Mouse (Mus musculus) layer of hippocampus, adult 18-20 months (tissue): ENCODE results near the gene Gm10273. TPM values are rescaled to one million over a fixed set of nuclear protein-coding genes. Genes with fewer than 3 reads are reported as not detected.
"Not testable (repeated sequence)": the region's sequence is repeated elsewhere in the genome, so short reads cannot be mapped to it uniquely, and the experiment has no call there.

ENCODE experiments used
- DNase-seq, 2 experiments: peaks; one replicate each; pipeline ENCODE4 v3.0.0; 2022; ENCODE audit warnings: low spot score in 2 of 2
- long read RNA-seq: library from polyadenylated mRNA; stranded (forward); transcript quantifications from one replicate; pipeline ENCODE4 v2.0.0, GENCODE M21; 2021
- total RNA-seq, 2 experiments: library from RNA; stranded (reverse); gene quantifications; 2 replicates each; pipeline ENCODE4 v1.2.3; 2021

Gm10273 gene
- 10 to 100 TPM; 32.2 to 36.8 TPM for total RNA-seq
- long read RNA-seq, partial matches to known transcripts = 0 of 1 reads
- long read RNA-seq, other reads (novel, unspliced or antisense) = 0 of 1 reads

DNA sequence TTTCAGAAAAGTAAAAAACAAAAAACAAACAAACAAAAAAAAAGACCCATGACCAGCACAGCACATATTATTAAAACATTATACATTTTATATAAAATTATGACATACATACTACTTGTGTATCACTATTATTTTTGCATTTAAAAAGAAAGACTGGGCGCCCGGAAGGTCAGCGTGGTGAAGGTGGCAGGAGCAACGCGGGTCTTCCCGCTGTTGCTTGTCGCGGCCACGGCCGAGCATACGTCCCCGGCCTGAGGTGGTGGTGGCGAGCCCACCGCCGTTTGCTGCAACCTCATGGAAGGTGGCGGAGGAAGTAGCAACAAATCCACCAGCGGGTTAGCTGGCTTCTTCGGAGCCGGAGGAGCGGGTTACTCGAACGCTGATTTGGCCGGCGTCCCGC lies at the start of gene Gm10273:
TSS of gene Gm10273 (plus strand) at position 172 of the 400 bp plus-strand sequence.
- not testable (repeated sequence) for DNase-seq

DNA sequence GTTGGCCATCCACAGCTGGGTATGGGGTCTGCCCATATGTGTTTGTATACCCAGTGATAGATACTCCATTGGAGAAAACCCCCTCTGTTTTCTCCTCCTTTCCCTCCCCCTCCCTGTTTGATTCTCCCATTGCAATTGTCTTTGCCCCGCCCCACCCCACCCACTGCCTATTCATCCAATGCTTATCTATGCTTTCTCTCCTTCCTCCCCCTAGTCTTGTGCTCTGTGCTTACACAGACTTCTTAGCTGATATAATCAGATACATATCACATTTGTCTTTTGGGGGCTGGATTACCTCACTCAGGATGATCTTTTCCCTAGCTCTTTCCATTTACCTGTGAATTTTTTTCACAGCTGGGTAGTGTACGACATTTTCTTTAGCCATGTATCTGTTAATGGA lies 48.9 kb upstream of the Gm10273 start:
- DNase-seq = no peak

DNA sequence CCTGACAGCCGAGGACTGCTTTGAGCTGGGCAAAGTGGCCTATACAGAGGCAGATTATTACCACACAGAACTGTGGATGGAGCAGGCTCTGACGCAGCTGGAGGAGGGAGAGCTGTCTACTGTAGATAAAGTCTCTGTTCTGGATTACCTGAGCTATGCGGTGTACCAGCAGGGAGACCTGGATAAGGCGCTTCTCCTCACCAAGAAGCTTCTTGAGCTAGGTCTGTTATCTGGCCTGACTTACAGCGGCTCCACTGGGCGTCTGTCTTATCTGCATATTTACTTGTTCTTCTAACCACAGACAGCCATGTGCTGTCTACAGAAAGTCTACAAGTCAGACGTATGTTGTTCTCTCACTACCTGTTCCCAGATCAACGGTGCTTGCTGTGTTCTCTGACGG lies 47.2 kb upstream of the Gm10273 start:
- DNase-seq = no peak

DNA sequence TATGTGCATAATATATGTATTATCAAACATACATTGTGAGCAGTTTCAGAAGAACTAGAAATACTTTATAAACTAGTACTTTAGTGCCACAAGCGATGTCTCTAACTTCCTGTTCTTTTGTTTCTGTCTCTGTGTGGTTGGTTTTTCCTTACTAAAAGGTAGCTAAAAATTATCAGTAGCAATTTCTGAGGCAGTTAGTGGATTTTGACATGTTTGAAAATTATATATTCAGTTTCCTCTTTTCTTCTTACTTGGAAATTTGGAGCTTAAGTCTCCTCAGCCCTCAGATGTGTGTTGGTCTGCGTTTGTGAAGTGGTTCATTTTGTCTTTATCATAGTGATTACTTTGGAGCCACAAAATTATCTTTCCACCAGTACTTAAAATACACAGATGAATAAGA lies 45.9 kb upstream of the Gm10273 start:
- no peak for DNase-seq

DNA sequence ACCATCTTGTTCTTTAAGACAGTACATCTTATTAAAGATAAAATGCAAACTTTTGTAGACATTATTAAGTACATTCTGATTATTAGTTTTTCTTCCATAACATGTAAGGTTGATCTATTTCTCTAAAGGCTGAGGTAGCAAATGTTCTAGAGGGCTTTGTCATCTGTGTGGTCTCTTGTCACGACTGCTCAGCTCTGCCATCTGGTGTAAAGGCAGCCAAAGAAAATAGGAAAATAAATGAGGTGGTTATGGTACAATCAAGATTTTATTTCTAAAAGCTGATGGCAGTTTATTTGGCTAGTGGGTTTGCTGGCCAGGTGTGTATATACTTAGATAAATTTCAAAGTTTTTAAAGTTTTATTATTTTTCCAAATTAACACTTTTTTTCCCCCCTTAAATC lies 42.4 kb upstream of the Gm10273 start:
- DNase-seq = peak in 1 of 2 experiments; percentile 32

DNA sequence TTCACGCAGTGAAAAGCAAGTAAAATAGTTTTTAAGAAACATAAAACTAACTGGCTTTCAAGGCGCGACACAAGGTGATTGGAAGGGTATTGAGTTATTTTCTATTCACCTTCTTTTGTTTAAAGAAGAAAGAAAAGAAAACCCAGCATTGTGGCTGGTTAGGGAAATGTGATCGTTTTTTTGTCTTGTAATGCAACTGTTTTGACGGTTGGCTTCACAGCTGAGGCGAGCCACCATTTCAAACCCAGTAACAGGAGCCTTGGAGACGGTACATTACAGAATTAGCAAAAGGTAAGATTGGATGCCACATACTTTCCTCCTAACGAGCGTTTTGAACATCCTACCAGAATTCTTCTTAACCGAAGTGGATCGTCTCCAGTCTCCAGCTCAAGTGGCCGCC lies 41.3 kb upstream of the Gm10273 start:
- no peak for DNase-seq

DNA sequence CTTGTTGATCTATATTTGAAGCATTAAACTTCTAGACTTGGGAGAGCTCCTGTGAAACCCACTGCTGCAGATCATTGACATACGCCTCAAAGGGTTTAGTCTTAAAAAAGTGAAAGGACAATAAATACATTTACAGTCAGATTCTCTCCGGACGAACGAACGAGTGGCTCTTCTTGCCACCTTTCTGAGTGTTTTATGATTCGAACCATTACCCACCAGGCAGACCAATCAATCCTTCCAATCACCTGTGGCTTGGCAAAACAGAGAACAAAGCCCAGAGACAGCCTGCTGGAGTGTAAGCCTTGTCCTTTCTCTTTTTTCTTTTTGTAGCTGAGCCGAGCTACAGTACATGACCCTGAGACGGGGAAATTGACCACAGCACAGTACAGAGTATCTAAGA lies 40.4 kb upstream of the Gm10273 start:
- DNase-seq = no peak

DNA sequence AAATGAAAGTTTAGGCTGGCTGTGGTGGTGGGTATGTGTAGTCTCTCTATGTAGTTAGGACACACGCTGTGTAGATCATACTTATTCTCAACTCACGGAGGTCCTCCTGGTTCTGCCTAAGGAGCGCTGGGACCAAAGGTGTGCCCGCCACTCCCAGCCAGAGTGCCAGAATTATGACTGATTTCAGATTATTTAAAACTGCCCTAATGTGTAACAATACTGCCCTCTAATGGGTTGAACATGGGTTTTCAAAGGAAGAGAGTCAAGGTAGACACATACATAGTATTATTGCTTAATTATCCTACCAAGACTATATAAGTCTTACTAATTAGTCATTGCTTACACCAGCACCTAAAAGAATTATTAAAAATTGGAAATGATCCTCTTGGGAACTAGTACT lies 36.7 kb upstream of the Gm10273 start:
- DNase-seq = no peak

DNA sequence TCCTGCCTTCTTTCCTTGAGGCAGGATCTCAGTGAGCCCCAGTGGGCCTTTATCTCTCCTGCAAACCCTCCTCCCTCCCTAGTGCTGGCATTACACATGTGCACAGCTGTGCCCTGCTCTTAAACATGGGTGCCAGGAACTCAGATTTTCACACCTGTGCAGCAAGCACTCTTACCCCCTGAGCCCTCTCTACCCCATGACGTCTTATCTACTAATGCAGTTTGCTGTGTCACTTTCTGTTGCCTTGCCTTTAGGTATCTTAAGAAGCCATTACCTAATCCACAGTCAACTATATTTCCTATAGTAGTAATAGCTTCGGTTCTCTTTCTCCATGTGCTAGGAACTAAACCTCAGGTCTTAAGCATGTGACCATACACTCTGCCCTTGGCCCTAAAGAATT lies 32.2 kb upstream of the Gm10273 start:
- DNase-seq = no peak

DNA sequence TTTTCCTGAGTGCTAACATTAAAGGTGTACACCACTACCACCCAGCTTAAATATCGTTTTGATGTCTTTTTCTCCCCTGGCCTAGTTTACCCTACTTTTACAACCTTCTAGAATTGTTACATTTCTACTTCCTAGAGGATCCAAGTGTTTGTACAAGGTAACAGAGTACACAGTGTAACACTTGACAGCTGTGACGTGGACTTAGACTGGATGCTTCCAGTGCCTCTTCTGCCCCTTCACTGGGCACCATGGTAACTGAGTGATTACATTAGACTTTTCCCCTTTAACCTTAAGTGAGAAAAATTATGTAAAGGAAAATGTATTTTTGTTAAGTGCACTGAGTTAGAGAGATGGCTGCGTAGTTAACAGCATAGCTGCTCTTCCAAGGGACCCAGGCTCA lies 30.9 kb upstream of the Gm10273 start:
- no peak for DNase-seq

DNA sequence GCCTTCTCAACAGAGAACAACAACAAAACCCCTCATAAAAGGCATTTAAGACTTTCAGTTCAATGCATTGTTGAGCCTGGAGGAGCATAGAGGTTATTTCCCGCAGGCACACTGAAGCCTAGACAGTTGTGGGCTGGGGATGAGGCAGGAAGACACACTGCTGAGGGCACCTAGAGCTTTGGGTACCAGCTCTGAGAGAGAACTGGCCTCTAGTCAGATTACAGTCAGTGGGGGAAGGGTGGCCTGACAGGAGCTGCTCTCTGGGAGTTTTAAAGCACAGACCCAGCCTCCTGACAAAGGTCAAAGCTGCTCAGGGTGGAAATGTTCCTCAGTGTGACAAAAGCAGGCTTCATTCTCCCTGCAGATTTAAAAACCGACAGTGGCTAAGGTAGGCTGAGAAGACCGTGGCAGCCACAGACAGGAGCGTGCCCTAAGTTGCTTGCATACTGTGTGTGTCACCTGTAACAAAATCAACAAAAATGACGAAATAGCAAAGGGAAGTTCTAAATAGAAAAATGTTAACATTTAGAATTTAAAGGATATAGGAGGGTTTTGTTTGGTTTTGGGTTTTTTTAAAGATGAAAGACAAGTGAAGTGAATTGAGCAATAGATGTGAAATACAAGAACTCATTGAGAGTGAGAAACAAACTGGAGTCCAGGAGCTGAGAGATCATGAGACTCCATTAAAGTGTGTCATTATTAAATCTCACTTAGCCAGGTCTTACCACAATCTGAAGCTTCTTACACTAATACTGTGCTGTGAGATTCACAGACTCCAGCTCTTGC lies 29.4 kb upstream of the Gm10273 start:
- no peak for DNase-seq

DNA sequence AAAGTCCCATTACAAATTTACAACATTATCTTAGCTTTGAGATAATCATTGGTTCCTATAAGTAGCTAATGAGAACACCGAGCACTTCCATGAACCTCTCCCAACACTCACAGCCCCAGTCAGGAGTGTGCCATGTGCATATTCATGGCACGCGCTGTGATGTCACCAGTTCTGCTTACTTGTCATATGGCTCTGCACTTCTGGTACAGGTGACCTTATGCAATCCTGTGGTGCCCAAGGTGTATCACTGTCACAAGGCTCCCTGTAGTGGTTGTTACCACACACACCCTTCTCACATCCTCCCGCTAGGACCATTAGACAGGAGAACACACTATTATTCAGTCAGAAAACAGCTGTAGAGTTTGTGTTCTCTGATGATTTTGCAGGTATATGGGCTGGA lies 28.7 kb upstream of the Gm10273 start:
- no peak for DNase-seq

DNA sequence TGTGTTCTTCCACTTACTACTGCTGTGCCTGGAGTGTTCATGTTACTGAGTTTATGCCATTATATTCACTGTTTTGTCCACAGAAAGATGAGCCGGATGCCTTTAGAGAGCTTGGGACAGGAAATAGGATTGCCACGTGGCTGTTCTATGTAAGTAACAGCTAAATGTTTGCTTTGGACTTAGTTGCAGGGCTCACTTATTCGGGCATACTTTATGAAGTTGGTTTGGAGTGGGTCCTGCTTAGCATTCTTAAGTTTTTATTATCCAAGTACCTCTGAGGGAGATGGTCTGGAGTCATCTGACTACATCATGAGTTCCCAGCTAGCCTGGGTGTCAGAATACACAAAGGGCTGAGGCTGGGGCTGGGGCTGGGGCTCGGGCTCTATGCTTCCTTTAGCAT lies 28.2 kb upstream of the Gm10273 start:
- no peak for DNase-seq

DNA sequence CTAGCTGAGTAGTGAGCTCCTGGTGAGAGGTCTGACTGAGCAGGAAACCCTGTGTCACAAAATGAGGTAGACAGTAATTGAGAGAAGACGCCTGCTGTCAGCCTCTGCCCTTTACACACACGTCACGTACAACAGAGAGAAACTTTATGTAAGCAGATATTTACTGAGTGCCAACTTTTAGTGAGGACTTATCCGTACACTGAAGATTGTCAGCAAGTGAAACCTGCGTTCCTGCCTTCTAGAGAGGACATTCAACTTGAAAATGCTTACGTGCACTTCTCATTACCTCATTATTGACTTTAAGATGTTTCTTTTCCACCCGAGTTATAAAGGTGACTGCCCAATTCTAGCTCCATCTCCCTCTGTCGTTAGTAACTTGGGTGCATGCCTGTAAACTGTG lies 26.7 kb upstream of the Gm10273 start:
- DNase-seq = no peak

DNA sequence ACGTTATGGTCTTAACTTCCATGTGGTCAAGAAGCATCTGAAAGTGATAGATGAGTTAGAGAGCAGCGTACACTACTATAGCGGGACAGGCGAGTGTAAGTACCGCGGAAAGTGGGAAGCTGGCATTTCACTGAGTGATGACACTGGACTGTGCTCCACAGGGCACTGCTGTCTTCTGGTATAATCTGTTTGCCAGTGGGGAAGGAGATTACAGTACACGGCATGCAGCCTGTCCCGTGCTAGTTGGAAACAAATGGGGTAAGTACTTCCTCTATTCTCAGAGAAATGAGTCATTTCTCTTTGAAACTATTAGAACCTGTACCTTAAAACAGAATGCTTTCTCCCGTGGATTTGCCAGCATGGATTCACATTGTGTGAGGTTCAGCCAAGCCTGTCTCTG lies 26.0 kb upstream of the Gm10273 start:
- no peak for DNase-seq

DNA sequence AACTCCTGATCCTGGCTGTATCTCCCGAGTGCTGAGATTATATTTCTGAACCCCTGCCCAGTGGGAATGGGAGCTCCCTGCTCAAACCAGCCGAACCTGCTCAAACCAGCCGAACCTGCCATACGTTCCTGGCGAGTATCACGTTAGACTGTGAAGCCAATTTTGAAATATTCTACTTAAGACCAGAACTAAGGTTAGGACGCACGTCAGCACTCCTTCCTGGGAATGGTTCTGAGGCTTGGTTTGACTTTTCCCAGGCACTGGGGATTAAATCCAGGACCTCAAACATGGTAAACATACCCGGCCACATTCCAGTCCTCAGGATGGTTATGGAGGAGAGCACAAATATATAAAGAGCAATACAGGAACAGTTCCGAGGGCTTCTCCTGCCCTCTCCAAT lies 17.5 kb upstream of the Gm10273 start:
- DNase-seq = no peak

DNA sequence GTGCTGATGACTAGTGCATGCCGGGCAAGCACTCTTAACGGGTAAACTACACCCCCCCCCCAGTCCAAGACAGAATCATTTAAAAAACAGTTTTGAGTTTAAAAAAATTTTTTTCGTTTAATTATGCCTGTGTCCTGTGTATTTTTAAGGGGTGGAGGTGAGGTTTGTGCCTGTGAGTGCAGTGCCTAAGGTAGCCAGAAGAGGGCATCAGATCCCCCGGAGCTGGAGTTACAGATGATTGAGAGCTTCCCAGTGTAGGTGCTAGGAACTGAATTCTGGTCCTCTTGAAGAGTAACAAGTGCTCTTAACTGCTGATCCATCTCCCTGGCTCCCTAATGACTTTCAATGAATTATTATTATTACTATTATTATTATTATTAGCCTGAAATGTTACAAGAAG lies 16.7 kb upstream of the Gm10273 start:
- DNase-seq = no peak

DNA sequence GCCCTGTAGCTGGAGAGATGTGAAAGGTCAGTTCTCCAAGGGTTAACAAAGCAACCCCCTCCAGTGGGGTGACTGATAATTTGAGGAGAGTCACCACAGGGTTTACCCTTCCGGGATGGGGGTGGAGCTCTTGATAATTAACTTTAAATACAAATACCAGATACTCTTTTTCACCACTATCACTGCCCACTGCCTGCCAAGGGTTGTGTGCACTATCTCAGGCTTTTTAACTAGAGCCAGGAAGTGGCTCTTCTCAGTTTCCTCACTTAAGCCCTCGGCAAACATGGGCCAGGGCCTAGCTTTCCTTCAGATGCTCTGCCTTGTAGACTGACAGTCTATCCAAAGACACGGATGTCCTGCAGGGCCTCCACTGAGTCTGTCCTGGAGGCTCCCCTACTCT lies 15.5 kb upstream of the Gm10273 start:
- DNase-seq = no peak

DNA sequence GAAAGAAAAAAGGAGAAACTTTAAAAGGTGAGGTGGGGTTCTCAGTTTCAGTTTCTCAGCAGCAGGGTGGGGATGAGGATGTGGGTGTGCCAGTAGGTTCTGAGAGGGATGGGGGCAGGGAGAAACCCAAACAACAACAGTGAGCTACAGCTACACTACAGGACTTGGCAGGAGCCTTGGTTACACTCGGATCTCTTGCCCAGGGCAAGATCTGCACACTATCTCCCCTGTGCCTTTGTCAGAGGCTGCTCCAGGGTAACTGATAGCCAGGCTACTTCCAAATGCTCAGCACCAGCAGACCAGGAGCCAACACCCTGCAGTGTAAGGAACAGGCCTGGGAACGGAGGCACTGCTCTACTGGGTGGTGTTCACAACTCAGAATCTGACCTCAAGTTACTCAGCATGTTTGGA lies 15.0 kb upstream of the Gm10273 start:
- DNase-seq = no peak

DNA sequence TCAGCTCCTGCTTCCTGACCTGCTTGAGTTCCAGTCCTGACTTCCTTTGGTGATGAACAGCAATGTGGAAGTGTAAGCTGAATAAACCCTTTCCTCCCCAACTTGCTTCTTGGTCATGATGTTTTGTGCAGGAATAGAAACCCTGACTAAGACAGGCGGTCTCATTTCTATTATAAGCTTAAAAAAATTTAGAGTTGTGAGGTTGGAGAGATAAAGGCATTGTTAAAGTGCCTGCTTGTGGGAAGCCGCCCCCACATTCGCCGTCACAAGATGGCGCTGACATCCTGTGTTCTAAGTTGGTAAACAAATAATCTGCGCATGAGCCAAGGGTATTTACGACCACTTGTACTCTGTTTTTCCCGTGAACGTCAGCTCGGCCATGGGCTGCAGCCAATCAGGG lies 13.9 kb upstream of the Gm10273 start:
- not testable (repeated sequence) for DNase-seq

DNA sequence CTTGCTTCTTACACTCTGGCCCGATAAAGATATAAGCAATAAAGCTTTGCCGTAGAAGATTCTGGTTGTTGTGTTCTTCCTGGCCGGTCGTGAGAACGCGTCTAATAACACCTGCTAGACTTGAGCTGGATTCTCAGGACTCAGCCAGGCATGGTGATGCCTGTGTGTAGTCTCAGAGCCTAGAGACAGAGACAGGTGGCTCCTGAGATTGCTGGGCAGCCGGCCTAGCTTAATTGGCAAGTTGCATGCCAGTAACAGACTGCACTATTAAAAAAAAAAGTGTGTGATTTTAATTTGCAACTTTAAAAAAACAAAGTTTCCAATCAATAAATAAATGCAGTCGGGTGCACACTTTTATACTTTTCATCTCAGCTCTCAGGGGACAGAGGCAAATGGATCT lies 8.5 kb upstream of the Gm10273 start:
- DNase-seq = peak; percentile 54 to 77

DNA sequence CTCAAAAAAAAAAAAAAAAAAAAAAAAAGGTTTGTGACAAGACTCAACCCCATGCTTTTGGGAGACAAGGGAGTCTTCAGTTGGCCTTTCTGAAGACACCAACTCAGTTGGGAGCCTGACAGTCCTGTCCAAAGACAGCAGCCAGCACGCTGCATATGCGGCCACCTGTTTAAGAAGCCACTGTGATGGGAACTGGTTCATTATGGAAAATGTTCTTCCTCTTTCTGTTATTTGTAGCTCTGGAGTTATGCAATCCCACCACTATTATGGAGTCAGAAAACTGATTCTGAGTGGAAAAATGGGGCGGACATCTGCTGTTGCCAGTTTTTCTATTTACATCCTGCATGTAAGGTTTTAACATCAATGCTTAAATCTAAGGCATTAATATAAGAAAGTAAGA lies 5.8 kb upstream of the Gm10273 start:
- DNase-seq = peak in 1 of 2 experiments; percentile 40

DNA sequence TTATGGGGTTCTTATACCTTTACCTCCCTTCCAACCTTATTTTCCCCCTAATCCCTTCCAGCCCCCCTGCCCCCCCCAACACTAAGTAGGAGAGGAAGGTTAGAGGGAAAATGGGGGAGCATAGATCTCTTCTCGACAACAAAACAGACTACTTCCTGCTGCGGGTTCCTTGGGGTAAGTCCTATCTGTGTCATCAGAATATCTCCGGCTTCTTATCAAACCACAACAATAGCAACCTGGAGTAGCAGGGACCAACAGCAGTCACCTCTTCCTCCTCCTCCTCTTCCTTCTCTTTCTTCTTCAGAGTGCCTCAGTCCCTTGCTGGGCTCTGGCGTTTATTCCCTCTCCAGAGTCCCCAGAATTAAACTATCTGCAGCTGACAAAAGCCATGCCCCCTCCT lies 3.5 kb upstream of the Gm10273 start:
- no peak for DNase-seq
